Mouse (Mus musculus): ENCODE data around the gene Ly6g5c. TPM values are rescaled to one million over a fixed set of nuclear protein-coding genes. Genes with fewer than 3 reads are reported as not detected.

Ly6g5c gene
- total RNA-seq, 2 experiments from 2014 or later: not detected

GRCm38 (mm10) chr17:35139269-35139668 lies 31.2 kb downstream of the Ly6g5c start:
- no peak for DNase-seq (ENCODE audit: low spot score in 2 of 2)

- no peak for DNase-seq (ENCODE audit: low spot score in 2 of 2)
These were observed 32.5 kb downstream of the Ly6g5c start for GRCm38 (mm10) chr17:35140490-35140996.

- peak; percentile 47 to 70 for DNase-seq (ENCODE audit: low spot score in 2 of 2)
These were observed 33.9 kb downstream of the Ly6g5c start for GRCm38 (mm10) chr17:35141971-35142370.

GRCm38 (mm10) chr17:35146139-35146538 lies 38.1 kb downstream of the Ly6g5c start:
- peak in 1 of 2 experiments; percentile 21 for DNase-seq (ENCODE audit: low spot score in 2 of 2)

- DNase-seq (ENCODE audit: low spot score in 2 of 2): no peak
These were observed 39.3 kb downstream of the Ly6g5c start for GRCm38 (mm10) chr17:35147348-35147747.

GRCm38 (mm10) chr17:35147922-35148639 lies 40.0 kb downstream of the Ly6g5c start:
- DNase-seq (ENCODE audit: low spot score in 2 of 2): no peak

GRCm38 (mm10) chr17:35152121-35152520 lies 44.0 kb downstream of the Ly6g5c start:
- no peak for DNase-seq (ENCODE audit: low spot score in 2 of 2)

GRCm38 (mm10) chr17:35153077-35153476 lies 45.0 kb downstream of the Ly6g5c start:
- no peak for DNase-seq (ENCODE audit: low spot score in 2 of 2)

GRCm38 (mm10) chr17:35153931-35154330 lies 45.9 kb downstream of the Ly6g5c start:
- DNase-seq (ENCODE audit: low spot score in 2 of 2): no peak

- no peak for DNase-seq (ENCODE audit: low spot score in 2 of 2)
These were observed 46.5 kb downstream of the Ly6g5c start for GRCm38 (mm10) chr17:35154616-35155015.

- no peak for DNase-seq (ENCODE audit: low spot score in 2 of 2)
These were observed 47.4 kb downstream of the Ly6g5c start for GRCm38 (mm10) chr17:35155451-35155850.

GRCm38 (mm10) chr17:35156461-35157200 lies 48.6 kb downstream of the Ly6g5c start:
- no peak for DNase-seq (ENCODE audit: low spot score in 2 of 2)

- DNase-seq (ENCODE audit: low spot score in 2 of 2): no peak
These were observed 49.2 kb downstream of the Ly6g5c start for GRCm38 (mm10) chr17:35157254-35157653.

- no peak for DNase-seq (ENCODE audit: low spot score in 2 of 2)
These were observed 49.6 kb downstream of the Ly6g5c start for GRCm38 (mm10) chr17:35157661-35158175.

GRCm38 (mm10) chr17:35158850-35159593 lies 50.9 kb downstream of the Ly6g5c start:
- no peak for DNase-seq (ENCODE audit: low spot score in 2 of 2)

GRCm38 (mm10) chr17:35159638-35160037 lies 51.6 kb downstream of the Ly6g5c start:
- DNase-seq (ENCODE audit: low spot score in 2 of 2): no peak

- DNase-seq (ENCODE audit: low spot score in 2 of 2): no peak
These were observed 53.3 kb downstream of the Ly6g5c start for GRCm38 (mm10) chr17:35161421-35161820.

All from adrenal gland, adult 18-20 months (tissue).